Mouse (Mus musculus): Measurements from ENCODE around the gene Pus3. TPM values are rescaled to one million over a fixed set of nuclear protein-coding genes. Genes with fewer than 3 reads are reported as not detected.

Gene Pus3
- polyA plus RNA-seq, 1 experiment from 2014 or later: 18.2 TPM

GRCm38 (mm10) chr9:35541488-35541887, 16.9 kb upstream of the Pus3 start:
- H3K36me3 ChIP-seq (ENCODE audit: control insufficient read depth, insufficient read depth, low read length): peaks cover 18% of the 10 kb centered on the region
- ATAC-seq (ENCODE audit: low read depth): peak; percentile 81
- H3K4me3 ChIP-seq (ENCODE audit: low read depth, low read length): no peak overlapping the region
- no peaks in the 10 kb centered on the region for H3K4me1 ChIP-seq (ENCODE audit: control insufficient read depth, insufficient read depth, low read length)
- H3K27me3 ChIP-seq (ENCODE audit: control insufficient read depth, insufficient read depth, low read length): no peaks in the 10 kb centered on the region
- no peak overlapping the region for H3K9ac ChIP-seq (replicated peaks; ENCODE audit: low read depth, low read length)
- H3K4me2 ChIP-seq (ENCODE audit: low read depth, low read length): no peak overlapping the region
- no peak overlapping the region for H3K27ac ChIP-seq (ENCODE audit: low read depth, low read length)
- 11% methylated on average over 6 of the region's 6 CpGs for WGBS
- no peaks in the 10 kb centered on the region for H3K9me3 ChIP-seq (ENCODE audit: control insufficient read depth, low read length)

- H3K9ac ChIP-seq (replicated peaks; ENCODE audit: low read depth, low read length): no peak overlapping the region
- H3K4me3 ChIP-seq (ENCODE audit: low read depth, low read length): no peak overlapping the region
- H3K36me3 ChIP-seq (ENCODE audit: control insufficient read depth, insufficient read depth, low read length): peaks cover 20% of the 10 kb centered on the region
- WGBS: 79% methylated on average over 6 of the region's 6 CpGs
- ATAC-seq (ENCODE audit: low read depth): no peak
- no peaks in the 10 kb centered on the region for H3K27me3 ChIP-seq (ENCODE audit: control insufficient read depth, insufficient read depth, low read length)
- H3K9me3 ChIP-seq (ENCODE audit: control insufficient read depth, low read length): no peaks in the 10 kb centered on the region
- no peaks in the 10 kb centered on the region for H3K4me1 ChIP-seq (ENCODE audit: control insufficient read depth, insufficient read depth, low read length)
- H3K27ac ChIP-seq (ENCODE audit: low read depth, low read length): no peak overlapping the region
- H3K4me2 ChIP-seq (ENCODE audit: low read depth, low read length): no peak overlapping the region
Observed at GRCm38 (mm10) chr9:35541941-35542340, 16.5 kb upstream of the Pus3 start.

- H3K9me3 ChIP-seq (ENCODE audit: control insufficient read depth, low read length): no peaks in the 10 kb centered on the region
- ATAC-seq (ENCODE audit: low read depth): no peak
- no peak overlapping the region for H3K4me2 ChIP-seq (ENCODE audit: low read depth, low read length)
- H3K27ac ChIP-seq (ENCODE audit: low read depth, low read length): no peak overlapping the region
- no peaks in the 10 kb centered on the region for H3K4me1 ChIP-seq (ENCODE audit: control insufficient read depth, insufficient read depth, low read length)
- H3K36me3 ChIP-seq (ENCODE audit: control insufficient read depth, insufficient read depth, low read length): peaks cover 24% of the 10 kb centered on the region
- no peaks in the 10 kb centered on the region for H3K27me3 ChIP-seq (ENCODE audit: control insufficient read depth, insufficient read depth, low read length)
- H3K4me3 ChIP-seq (ENCODE audit: low read depth, low read length): no peak overlapping the region
- no peak overlapping the region for H3K9ac ChIP-seq (replicated peaks; ENCODE audit: low read depth, low read length)
- WGBS: 74% methylated on average over 14 of the region's 14 CpGs
Observed at GRCm38 (mm10) chr9:35543099-35543860, 15.1 kb upstream of the Pus3 start.

GRCm38 (mm10) chr9:35544666-35545065, 13.7 kb upstream of the Pus3 start:
- H3K4me1 ChIP-seq (ENCODE audit: control insufficient read depth, insufficient read depth, low read length): no peaks in the 10 kb centered on the region
- H3K4me2 ChIP-seq (ENCODE audit: low read depth, low read length): no peak overlapping the region
- no peaks in the 10 kb centered on the region for H3K9me3 ChIP-seq (ENCODE audit: control insufficient read depth, low read length)
- no peak overlapping the region for H3K9ac ChIP-seq (replicated peaks; ENCODE audit: low read depth, low read length)
- 23% methylated on average over 2 of the region's 2 CpGs for WGBS
- H3K27ac ChIP-seq (ENCODE audit: low read depth, low read length): no peak overlapping the region
- peaks cover 24% of the 10 kb centered on the region for H3K36me3 ChIP-seq (ENCODE audit: control insufficient read depth, insufficient read depth, low read length)
- H3K4me3 ChIP-seq (ENCODE audit: low read depth, low read length): no peak overlapping the region
- no peaks in the 10 kb centered on the region for H3K27me3 ChIP-seq (ENCODE audit: control insufficient read depth, insufficient read depth, low read length)
- ATAC-seq (ENCODE audit: low read depth): no peak

- Histone ChIP-seq H3K4me3 (ENCODE audit: low read depth, low read length) (no peak overlapping the region), H3K9me3 (ENCODE audit: control insufficient read depth, low read length) (no peaks in the 10 kb centered on the region), H3K27ac (ENCODE audit: low read depth, low read length) (no peak overlapping the region), H3K9ac (replicated peaks; ENCODE audit: low read depth, low read length) (no peak overlapping the region), H3K36me3 (ENCODE audit: control insufficient read depth, insufficient read depth, low read length) (peaks cover 24% of the 10 kb centered on the region), H3K27me3 (ENCODE audit: control insufficient read depth, insufficient read depth, low read length) (no peaks in the 10 kb centered on the region), H3K4me2 (ENCODE audit: low read depth, low read length) (no peak overlapping the region), H3K4me1 (ENCODE audit: control insufficient read depth, insufficient read depth, low read length) (no peaks in the 10 kb centered on the region)
- no peak for ATAC-seq (ENCODE audit: low read depth)
- 77% methylated on average over 12 of the region's 12 CpGs for WGBS
Observed at GRCm38 (mm10) chr9:35545704-35546103, 12.7 kb upstream of the Pus3 start.

- Histone ChIP-seq H3K4me3 (ENCODE audit: low read depth, low read length) (no peak overlapping the region), H3K36me3 (ENCODE audit: control insufficient read depth, insufficient read depth, low read length) (peaks cover 24% of the 10 kb centered on the region), H3K27ac (ENCODE audit: low read depth, low read length) (no peak overlapping the region), H3K9ac (replicated peaks; ENCODE audit: low read depth, low read length) (no peak overlapping the region), H3K9me3 (ENCODE audit: control insufficient read depth, low read length) (no peaks in the 10 kb centered on the region), H3K4me2 (ENCODE audit: low read depth, low read length) (no peak overlapping the region), H3K4me1 (ENCODE audit: control insufficient read depth, insufficient read depth, low read length) (no peaks in the 10 kb centered on the region), H3K27me3 (ENCODE audit: control insufficient read depth, insufficient read depth, low read length) (no peaks in the 10 kb centered on the region)
- WGBS: 86% methylated on average over 9 of the region's 9 CpGs
- no peak for ATAC-seq (ENCODE audit: low read depth)
Observed at GRCm38 (mm10) chr9:35546745-35547144, 11.7 kb upstream of the Pus3 start.

GRCm38 (mm10) chr9:35548455-35548854, 9.9 kb upstream of the Pus3 start:
- Histone ChIP-seq H3K27ac (ENCODE audit: low read depth, low read length) (no peak overlapping the region), H3K36me3 (ENCODE audit: control insufficient read depth, insufficient read depth, low read length) (peaks cover 17% of the 10 kb centered on the region), H3K9me3 (ENCODE audit: control insufficient read depth, low read length) (no peaks in the 10 kb centered on the region), H3K4me3 (ENCODE audit: low read depth, low read length) (no peak overlapping the region), H3K4me1 (ENCODE audit: control insufficient read depth, insufficient read depth, low read length) (no peaks in the 10 kb centered on the region), H3K9ac (replicated peaks; ENCODE audit: low read depth, low read length) (no peak overlapping the region), H3K4me2 (ENCODE audit: low read depth, low read length) (no peak overlapping the region), H3K27me3 (ENCODE audit: control insufficient read depth, insufficient read depth, low read length) (no peaks in the 10 kb centered on the region)
- 74% methylated on average over 9 of the region's 9 CpGs for WGBS
- ATAC-seq (ENCODE audit: low read depth): no peak

- H3K4me3 ChIP-seq (ENCODE audit: low read depth, low read length): no peak overlapping the region
- H3K4me2 ChIP-seq (ENCODE audit: low read depth, low read length): no peak overlapping the region
- peaks cover 8% of the 10 kb centered on the region; the same call in 1 of the 2 replicates for H3K4me1 ChIP-seq (ENCODE audit: control insufficient read depth, insufficient read depth, low read length)
- 89% methylated on average over 12 of the region's 12 CpGs for WGBS
- H3K9me3 ChIP-seq (ENCODE audit: control insufficient read depth, low read length): no peaks in the 10 kb centered on the region
- no peak overlapping the region for H3K27ac ChIP-seq (ENCODE audit: low read depth, low read length)
- no peak for ATAC-seq (ENCODE audit: low read depth)
- H3K9ac ChIP-seq (replicated peaks; ENCODE audit: low read depth, low read length): no peak overlapping the region
- H3K36me3 ChIP-seq (ENCODE audit: control insufficient read depth, insufficient read depth, low read length): peaks cover 5% of the 10 kb centered on the region; the same call in 1 of the 2 replicates
- no peaks in the 10 kb centered on the region for H3K27me3 ChIP-seq (ENCODE audit: control insufficient read depth, insufficient read depth, low read length)
Observed at GRCm38 (mm10) chr9:35556494-35557102, 1.8 kb upstream of the Pus3 start.
